Mouse (Mus musculus) left cerebral cortex, adult 11 months (tissue): Measurements from ENCODE around the gene Tmem106a.
"Not testable (repeated sequence)": the region's sequence is repeated elsewhere in the genome, so short reads cannot be mapped to it uniquely, and the experiment has no call there.

Experiments
- DNase-seq: peaks from one replicate; pipeline ENCODE4 v3.0.0; 2022; ENCODE audit warnings: low spot score

Tmem106a gene

DNA sequence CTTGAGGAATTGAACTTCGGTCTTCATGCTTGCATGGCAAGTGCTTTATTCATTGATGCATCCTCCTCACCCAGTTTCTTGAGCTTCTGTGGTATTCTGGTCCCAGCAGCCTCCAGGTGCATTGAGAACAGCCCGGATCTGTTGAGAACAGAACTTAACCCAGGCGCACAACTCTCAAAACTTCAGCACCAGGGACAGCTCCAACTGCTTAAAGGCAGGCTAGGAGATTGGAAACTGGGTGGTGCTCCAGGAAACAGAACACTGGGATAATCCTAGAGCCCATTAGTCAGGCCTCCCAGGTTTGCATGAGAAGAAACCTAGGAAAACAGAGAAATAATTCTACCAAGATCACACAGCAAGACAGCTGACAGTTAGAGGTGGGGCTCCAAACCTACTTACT, 20.4 kb downstream of the Tmem106a start:
- DNase-seq = no peak

DNA sequence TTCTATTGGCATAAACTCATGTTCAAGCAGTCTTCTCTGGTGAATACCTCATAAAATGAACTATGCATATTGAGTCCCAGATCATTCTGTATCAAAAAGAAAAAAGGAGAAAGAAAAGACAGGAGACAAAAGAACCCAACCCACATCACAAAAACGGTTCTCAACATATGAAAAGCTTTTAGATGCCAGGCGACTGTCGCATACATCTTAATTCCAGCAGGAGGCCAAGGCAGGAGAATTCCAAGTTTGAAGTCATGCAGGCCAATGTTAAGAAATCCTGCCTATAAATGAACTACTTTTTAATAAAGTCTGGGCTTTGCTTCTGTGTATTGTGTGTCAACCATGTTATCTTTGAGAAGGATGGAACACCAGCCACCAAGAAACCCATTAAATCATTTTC, 22.1 kb downstream of the Tmem106a start:
- DNase-seq = no peak

DNA sequence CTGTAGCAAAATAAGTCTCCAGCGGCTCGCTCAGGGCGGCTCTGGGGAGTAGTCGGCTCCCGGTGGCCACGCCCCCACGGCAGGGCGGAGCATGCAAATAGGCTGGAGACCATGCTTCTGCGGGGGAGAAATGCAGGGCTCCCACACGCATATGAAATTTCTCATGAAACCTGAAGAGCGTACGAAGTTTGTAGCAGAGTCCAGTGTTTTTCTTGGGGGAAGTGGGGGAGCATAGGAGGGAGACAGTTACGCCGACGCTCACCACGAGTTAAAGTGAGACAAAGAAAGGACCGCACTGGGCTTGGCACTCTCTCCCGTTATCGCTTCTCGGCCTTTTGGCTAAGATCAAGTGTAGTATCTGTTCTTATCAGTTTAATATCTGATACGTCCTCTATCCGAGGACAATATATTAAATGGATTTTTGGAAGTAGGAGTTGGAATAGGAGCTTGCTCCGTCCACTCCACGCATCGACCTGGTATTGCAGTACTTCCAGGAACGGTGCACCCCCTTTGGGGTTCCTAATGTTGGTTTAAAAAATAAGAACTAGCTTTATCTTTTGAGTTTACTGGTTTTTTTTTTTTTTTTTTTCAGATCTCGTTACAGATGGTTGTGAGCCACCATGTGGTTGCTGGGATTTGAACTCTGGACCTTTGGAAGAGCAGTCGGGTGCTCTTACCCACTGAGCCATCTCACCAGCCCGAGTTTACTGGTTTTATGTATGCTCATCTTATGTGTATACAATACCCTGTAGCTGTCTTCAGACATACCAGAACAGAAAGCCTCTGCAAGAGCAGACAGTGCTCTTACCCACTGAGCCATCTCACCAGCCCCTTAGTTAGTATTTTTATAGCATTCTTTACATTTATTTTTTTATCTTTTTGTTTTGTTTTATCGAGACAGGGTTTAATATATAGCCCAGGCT, 22.8 kb downstream of the Tmem106a start:
- DNase-seq = not testable (repeated sequence)

DNA sequence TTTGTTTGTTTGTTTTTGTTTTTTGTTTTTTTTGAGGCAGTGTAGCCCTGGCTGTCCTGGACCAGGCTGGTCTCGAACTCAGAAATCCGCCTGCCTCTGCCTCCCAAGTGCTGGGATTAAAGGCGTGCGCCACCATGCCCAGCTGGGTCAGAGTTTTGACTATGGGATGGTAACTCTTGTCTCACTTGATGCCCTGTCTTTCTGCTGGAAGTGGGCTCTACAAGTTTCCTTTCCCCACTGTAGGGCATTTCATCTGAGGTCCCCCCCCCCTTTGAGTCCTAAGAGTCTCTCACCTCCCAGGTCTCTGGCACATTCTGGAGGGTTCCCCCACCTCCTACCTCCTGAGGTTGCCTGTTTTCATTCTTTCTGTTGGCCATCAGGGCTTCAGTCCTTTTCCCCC, 25.1 kb downstream of the Tmem106a start:
- DNase-seq = not testable (repeated sequence)

DNA sequence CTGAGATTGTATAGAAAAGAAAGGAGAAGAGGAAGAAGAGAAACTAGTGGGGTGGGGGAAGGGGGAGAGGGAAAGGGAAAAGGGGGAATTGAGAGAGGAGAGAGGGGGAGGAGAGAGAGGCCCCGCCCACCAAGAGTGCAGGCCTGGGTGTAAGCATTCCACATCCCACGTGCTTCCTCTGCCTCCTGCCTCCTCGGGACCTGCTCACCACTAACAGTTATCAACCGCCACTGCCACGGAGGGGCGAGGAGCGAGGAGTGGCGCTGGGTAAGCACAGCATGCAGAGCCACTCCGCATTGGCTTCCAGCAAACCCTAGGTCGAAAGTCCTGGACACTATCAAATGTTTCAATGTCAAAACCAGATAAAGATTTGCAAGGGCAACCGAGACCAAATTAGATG, 28.4 kb downstream of the Tmem106a start:
- DNase-seq = no peak

DNA sequence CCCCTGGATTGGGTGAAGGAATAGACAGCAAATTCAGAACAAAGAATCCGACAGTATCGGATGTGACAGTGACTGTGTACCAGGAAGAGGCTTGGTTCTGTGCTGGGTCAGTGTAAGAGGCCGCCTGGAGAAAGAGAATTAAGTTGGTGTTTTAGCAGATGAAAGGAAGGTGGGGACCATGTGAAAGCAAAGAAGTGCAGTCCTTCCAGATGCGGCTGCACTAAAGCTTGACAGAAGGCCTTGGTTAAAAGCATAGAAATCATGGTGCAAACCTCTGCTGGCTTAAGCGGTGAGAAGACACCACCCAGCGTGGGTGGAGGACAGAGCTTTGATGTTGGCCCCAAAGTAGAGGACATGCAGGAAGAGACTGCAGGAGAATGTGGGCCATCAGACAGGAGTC, 31.6 kb downstream of the Tmem106a start:
- no peak for DNase-seq

DNA sequence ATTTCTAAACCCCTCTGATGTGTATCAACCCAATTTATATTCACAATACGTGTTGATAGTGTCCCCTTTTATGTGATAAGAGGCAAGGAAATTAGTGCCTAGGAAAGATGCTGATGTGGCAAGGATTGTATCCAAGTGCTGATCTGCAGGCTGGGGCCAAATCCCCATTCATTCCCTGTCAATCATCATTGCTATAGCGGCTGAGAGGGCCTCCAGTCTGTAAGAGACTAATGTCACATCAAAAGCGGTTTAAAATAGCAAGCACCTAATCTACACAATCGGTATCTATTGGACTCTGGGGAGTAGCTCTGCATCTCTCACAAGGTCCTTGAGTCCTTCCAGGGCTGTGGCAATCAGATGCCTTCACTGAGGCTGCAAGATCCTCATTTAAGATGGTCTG, 32.1 kb downstream of the Tmem106a start:
- no peak for DNase-seq

DNA sequence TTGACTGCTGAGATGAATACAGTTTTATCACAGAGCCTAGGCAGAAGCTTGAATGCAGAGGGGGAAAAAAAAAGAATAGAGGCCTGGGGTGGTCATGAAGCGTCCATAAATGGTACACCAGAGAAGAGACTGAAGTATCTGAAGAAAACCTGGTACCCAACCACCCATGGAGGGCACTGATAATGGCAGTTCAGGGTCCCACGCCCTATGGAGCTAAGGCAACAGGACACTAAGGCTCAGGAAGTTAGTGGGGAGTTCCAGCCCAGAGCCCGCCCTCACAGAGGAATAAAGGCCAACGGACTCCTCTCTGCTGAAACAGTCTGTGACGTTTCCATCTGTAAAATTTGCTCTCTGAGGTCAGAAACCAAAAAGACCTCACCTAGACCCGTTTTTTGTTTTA, 33.3 kb downstream of the Tmem106a start:
- DNase-seq = no peak

DNA sequence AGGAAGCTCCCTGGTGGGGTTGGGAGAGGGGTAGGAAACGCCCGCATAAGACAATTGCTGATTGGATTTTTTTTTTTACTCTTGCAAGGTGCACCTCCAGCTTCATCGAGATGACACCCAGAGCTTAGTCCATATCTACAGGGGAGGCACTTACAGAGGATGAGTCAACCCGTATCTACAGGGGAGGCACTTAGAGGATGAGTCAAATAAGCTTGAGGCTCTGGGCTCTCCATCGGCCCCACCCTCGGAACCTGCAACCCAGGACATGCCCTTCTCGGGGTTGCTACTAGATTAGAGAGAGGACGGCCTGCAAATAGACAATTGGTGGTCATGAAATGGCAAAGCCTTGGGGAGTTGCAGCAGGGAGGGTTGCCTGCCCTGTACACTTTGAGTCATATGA, 34.1 kb downstream of the Tmem106a start:
- DNase-seq = no peak

DNA sequence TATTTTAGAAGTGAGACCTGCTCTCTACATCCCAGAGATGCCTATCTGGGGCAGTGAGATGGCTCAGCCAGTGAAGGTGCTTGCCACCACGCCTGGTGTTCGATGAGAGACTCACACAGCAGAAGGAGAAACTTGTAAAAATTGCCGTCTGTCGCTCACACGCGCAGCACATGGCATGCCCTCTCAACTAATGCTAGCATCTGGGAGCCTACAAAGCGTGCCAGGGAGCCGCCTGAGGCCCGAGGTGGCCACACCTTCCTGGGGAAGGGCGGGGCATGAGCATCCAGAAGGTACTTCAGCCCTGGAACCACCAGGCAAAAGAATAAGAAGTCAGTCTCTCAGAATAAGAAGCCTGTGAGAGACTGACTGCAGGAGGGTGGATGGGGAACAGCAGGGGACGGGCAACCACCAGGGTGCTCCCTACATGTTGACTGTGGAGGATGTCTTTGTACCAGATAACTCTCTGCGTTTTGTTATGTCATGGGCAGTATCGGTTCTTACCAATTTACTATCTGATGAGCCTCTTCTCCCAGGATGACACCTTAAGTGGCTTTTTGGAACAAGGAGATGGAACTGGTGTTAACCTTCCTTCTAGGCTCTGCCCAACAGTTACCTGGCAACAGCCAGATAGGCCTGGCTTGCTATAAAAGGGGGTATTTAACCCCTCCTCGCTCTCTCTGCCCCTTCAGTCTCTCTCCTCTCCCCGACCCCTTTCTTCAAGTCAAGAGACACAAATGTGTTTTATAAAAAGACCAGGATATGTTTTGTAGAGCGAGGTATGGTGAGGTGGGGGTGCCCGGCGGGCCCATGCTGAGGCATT, 35.1 kb downstream of the Tmem106a start:
- DNase-seq = no peak

DNA sequence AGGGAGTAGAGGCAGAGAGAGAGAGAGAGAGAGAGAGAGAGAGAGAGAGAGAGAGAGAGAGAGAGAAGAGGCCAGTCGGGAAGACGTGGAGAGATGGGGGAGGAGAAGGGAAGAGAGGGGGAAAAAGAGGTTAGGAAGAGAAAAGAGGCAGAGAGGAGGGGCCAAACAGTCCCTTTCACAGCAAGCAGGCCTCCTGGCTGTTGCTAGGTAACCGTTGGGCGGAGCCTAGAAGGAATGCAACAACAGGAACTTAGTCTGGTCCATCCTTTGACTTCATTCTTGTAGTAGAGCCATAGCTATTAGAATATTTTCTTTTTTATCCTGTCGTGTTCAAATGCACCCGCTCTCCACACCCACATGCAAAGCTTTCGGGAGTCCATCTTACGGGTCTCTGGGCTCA, 35.8 kb downstream of the Tmem106a start:
- no peak for DNase-seq

DNA sequence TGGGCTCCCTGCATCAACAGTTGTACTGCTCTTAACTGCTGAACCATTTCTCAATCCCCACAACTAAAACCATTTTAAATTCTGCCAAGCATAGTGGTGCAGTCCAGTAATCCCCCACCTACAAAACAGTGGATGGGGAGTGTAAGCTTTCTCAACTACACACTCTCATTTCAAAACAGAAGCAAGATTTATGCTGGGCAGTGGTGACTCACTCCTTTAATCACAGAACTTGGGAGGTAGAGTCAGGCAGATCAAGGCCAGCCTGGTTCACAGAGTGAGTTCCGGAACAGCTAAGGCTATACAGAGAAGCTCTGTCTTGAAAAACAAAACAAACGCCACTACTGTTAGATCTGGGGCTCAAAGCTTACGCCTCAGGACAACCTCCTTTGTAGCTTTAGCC, 36.6 kb downstream of the Tmem106a start:
- DNase-seq = no peak

DNA sequence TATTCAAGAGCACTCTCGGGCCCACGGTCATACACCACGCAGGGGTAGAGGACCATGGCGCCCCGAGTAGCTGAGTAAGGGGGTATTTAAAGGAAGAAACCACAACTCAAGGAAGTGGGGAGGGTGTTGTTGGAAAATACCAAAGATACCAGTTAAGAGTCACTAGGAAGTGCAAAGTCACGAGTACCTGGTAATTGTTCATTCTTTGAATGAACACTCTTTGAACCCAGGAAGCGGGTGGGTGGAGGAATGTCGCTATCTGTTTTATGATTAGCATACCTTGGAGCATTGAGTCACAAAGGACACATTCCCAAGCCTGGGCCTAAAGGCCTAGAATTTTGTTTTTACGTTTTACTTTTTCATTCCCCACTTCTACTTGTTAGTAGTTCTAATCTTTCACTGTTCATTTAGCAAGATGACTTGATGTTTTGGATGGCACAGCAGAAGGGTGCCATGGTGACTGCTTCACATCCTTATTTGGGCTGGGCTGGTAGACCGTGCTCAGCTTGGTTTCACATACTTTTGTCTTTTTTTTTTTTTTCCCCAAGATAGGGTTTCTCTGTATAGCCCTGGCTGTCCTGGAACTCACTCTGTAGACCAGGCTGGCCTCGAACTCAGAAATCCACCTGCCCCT, 38.1 kb downstream of the Tmem106a start:
- not testable (repeated sequence) for DNase-seq

DNA sequence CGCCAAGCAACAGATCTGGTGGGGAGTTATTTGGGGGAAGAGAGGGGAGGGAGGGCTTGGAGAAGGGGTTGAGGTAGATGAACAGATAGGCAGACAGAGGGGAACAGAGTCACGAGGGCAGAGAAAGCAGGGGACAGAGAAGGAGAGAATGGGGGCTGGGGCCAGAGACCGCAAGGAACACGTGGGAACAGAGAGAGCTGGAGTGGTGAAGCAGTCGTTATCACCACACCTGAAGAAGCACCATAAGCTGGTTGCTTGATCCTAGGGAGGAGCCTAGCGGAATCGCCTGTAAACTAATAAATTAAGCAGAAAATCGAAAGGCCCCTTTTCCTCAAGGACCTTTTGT, 44.6 kb downstream of the Tmem106a start:
- no peak for DNase-seq

DNA sequence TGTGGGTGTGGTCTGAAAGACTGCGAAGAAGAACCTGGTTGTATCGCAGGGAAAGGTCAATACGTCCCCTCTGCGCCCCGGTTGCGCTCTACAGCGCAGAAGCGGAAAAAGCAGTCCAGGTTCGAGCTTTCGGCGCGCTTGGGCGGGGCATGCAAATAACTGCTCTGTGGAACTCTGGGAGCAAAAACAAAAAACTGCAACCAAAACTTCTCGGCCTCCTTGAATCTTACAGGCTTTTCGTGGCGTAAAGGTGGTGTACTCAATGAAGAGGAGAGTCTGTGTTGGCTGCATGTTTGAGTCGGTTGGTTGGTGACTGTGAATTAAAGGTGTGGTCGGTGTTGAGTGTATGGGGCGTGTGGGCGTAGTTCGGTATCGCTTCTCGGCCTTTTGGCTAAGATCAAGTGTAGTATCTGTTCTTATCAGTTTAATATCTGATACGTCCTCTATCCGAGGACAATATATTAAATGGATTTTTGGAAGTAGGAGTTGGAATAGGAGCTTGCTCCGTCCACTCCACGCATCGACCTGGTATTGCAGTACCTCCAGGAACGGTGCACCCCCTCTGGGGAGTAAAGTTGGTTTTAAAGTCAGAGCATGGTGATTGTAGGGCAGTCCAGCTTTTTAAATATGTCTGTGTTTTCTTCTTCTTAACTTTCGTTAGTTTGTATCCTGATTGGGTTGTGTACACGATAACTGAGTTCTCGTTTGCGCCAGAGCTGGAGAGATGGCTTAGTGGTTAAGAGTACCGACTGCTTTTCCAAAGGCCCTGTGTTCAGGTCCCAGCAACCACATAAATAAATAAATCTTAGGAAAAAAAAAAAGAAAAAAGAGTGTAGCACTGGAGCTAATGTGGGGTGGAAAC, 45.2 kb downstream of the Tmem106a start, which contains the start of gene Rdm1:
Gene Rdm1 (plus strand): TSS at position 201 of the 862 bp plus-strand sequence.
- DNase-seq = peak; percentile 72

DNA sequence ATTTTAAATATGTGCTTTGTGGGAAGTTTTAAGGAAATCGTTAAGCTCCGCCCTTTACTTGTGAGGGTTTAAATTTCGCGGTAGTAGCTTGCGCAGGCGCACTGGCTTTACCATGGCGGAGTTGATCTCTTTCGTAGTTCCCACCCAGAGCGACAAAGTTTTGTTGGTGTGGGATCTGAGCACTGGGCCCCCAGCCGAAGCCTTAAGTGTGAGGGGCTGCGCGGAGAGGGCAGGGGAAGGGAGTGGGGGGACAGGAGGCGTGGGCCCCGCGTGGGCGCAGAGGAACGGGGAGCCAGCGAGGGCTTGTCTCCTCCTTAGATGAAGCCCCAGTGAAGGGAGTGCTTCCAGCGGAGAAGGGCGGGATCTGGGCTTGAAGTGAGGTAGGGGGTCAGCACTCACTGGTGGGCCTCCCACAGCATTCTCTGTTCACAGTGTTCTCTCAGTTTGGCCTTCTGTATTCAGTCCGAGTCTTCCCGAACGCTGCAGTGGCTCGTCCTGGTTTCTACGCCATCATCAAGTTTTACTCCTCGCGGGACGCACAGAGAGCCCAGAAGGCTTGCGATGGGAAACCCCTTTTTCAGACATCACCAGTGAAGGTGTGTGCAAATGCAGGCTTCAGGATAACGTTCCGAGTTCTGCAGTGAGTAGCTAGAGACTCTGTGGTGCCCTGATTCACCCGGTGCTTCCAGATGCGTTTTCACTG, 46.0 kb downstream of the Tmem106a start:
- peak; percentile 55 for DNase-seq

DNA sequence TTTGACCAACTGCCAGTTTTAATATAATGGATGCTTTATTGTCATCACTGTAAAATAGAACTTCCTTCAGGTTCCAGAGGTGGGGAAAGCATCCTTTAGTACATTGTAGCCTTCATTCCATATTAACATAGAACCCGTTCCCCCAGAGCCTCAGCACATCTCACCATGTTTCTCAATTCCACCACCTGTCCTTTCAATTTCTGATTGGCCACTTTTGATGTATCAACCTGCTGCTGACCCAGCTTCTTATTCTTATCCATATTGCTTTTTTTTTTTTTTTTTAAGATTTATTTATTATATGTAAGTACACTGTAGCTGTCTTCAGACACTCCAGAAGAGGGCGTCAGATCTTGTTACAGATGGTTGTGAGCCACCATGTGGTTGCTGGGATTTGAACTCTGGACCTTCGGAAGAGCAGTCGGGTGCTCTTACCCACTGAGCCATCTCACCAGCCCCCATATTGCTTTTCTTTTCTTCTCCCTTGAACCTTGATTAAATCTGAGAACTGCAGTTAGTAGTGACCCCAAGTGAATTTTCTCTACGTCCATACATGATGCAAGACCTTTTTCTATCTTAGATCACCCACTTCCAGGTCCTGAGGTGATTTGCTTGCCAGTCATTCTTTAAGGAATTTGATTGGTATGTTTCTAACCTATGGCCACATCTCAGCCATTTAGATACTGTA, 46.8 kb downstream of the Tmem106a start:
- not testable (repeated sequence) for DNase-seq

DNA sequence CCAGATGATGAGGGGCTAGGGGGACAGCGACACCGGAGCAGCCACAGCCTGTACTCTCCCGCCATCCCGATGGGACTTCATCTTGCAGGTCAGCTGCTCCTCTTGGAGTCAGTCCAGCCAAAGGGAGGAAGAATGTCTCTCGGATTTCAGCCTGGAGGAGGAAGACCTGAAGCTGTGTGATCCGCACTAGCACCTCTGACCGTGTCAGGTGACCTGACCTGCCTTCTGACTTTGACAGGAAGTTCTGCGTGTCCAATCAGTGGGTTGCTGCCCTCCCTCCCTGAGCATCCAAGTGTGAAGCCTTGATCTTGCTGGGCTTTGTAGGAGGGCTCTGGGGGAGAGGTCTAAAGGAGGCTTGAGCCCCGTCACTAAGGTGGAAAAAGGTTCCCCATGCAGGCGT, 53.6 kb downstream of the Tmem106a start:
- no peak for DNase-seq

DNA sequence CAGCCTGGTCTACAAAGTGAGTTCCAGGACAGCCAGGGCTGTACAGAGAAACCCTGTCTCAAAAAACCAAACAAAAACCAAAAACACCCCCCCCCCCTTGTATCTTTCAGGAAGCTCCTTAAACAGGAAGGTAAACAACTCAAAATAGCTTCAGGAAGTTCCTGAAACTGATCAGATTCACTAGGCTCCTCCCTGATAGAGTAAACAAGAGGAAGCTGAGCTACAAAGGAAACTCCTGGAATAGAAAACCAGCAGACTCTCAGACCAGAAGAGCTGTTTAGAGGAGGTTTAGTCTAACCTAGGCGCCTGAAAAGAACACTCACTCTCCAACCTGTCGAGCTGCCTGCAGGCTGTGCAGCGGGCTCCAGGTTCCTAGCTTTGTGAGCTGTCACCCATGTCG, 57.7 kb downstream of the Tmem106a start:
- DNase-seq = no peak
